Comparison of ENCODE assay signal across 18 mouse cellular contexts in the genomic region with DNA sequence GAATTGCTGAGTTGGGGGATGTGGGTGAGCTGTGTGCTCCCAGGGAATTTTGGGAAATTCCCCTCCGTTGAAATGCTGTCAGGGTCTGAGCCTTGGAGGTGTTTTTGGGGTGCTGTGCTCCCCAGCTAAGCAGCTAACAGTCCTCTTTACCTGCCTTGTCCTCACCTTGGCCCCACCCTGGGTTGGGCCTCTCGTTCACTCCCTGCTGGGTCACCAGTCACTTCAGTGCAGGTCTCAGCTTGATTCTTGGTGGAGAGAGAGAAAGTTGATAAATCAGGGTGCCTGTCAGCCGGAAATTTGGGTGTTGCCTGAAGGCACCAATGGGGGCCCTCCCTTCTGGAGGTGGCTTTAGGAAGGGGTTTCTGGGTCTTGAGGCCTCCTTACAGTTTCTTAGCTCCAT. TPM values are rescaled to one million over a fixed set of nuclear protein-coding genes. Genes with fewer than 3 reads are reported as not detected.
DNase-seq lines count a peak whose midpoint lies in the region; ATAC-seq and TF ChIP-seq lines count a peak whose summit lies in the region.
"Had no signal": no experiment of that assay in that cellular context is flagged by ENCODE, and none has a peak within 500 bp of the region (broad histone marks: within the 10 kb centered on the region; RNA-seq: fewer than 3 reads in every experiment).

No protein-coding gene starts in this region.

- H3K36me3 ChIP-seq in heart, postnatal 0 days (replicated peaks; ENCODE audit: control insufficient read depth, insufficient read depth, low read length), result no peaks in the 10 kb centered on the region
- no peaks in the 10 kb centered on the region for H3K36me3 ChIP-seq in lung, embryonic 16.5 days (ENCODE audit: control insufficient read depth, insufficient read depth, low read length)
- H3K36me3 ChIP-seq in limb, embryonic 15.5 days, result no peaks in the 10 kb centered on the region
- no peaks in the 10 kb centered on the region for H3K36me3 ChIP-seq in kidney, embryonic 14.5 days (ENCODE audit: control insufficient read depth, insufficient read depth, low read length)
- H3K36me3 ChIP-seq: heart, embryonic 13.5 days; liver, embryonic 13.5 days; midbrain, embryonic 13.5 days had no signal

- TF ChIP-seq EP300 in heart, postnatal 0 days (IDR thresholded peaks at IDR 0.05; ENCODE audit: low read depth), result no peak

- H3K27ac ChIP-seq in heart, postnatal 0 days (ENCODE audit: low read depth), result peak overlapping the region; percentile 53; the same call in 1 of the 2 replicates
- peak overlapping the region; percentile 55 for H3K27ac ChIP-seq in lung, embryonic 16.5 days (ENCODE audit: low read length)
- peak overlapping the region; percentile 81 for H3K27ac ChIP-seq in limb, embryonic 15.5 days
- no peak overlapping the region for H3K27ac ChIP-seq in kidney, embryonic 14.5 days (ENCODE audit: low read depth, low read length)
- H3K27ac ChIP-seq: forebrain, embryonic 10.5 days; hindbrain, embryonic 14.5 days; liver, embryonic 13.5 days; midbrain, embryonic 13.5 days had no signal

- no peak for TF ChIP-seq CTCF in heart, postnatal 0 days (IDR thresholded peaks at IDR 0.05; ENCODE audit: low read depth)

- no peaks in the 10 kb centered on the region for H3K27me3 ChIP-seq in heart, postnatal 0 days (ENCODE audit: control insufficient read depth, insufficient read depth, low read length)
- no peaks in the 10 kb centered on the region for H3K27me3 ChIP-seq in lung, embryonic 16.5 days (ENCODE audit: control insufficient read depth, insufficient read depth, low read depth, low read length)
- H3K27me3 ChIP-seq in limb, embryonic 15.5 days, result no peaks in the 10 kb centered on the region
- no peaks in the 10 kb centered on the region for H3K27me3 ChIP-seq in kidney, embryonic 14.5 days (ENCODE audit: control insufficient read depth, insufficient read depth, low read length)
- H3K27me3 ChIP-seq: heart, embryonic 13.5 days; liver, embryonic 13.5 days; midbrain, embryonic 13.5 days had no signal

- ATAC-seq in heart, postnatal 0 days (ENCODE audit: insufficient read depth, low read depth), result no peak
- no peak for ATAC-seq in lung, embryonic 16.5 days (ENCODE audit: low read depth)
- no peak for ATAC-seq in limb, embryonic 15.5 days (ENCODE audit: insufficient number of reproducible peaks, low FRiP score, low TSS enrichment, low read depth)
- ATAC-seq in kidney, embryonic 14.5 days (ENCODE audit: low FRiP score, low TSS enrichment), result no peak
- ATAC-seq: forebrain, postnatal 0 days; inflammation-experienced regulatory T-cells, adult 6 months; midbrain, embryonic 13.5 days had no signal

- H3K9me3 ChIP-seq in heart, postnatal 0 days (replicated peaks; ENCODE audit: control insufficient read depth, low read length), result no peaks in the 10 kb centered on the region
- no peaks in the 10 kb centered on the region for H3K9me3 ChIP-seq in lung, embryonic 16.5 days (ENCODE audit: control insufficient read depth, low read length)
- H3K9me3 ChIP-seq in limb, embryonic 15.5 days, result no peaks in the 10 kb centered on the region
- H3K9me3 ChIP-seq in kidney, embryonic 14.5 days (ENCODE audit: control insufficient read depth, low read length), result no peaks in the 10 kb centered on the region
- H3K9me3 ChIP-seq: forebrain, embryonic 10.5 days; heart, embryonic 13.5 days; liver, embryonic 13.5 days; midbrain, embryonic 13.5 days had no signal

- 84% methylated on average over 3 of the region's 3 CpGs for WGBS in heart, postnatal 0 days
- 72% methylated on average over 3 of the region's 3 CpGs for WGBS in lung, embryonic 16.5 days
- 52% methylated on average over 3 of the region's 3 CpGs for WGBS in limb, embryonic 15.5 days
- WGBS in kidney, embryonic 14.5 days, result 65% methylated on average over 3 of the region's 3 CpGs

- no peak overlapping the region for H3K9ac ChIP-seq in heart, postnatal 0 days (replicated peaks; ENCODE audit: low read depth, low read length)
- no peak overlapping the region for H3K9ac ChIP-seq in lung, embryonic 16.5 days (ENCODE audit: low read length)
- no peak overlapping the region for H3K9ac ChIP-seq in limb, embryonic 15.5 days
- H3K9ac ChIP-seq in kidney, embryonic 14.5 days (ENCODE audit: low read depth, low read length), result no peak overlapping the region
- H3K9ac ChIP-seq: forebrain, postnatal 0 days; heart, embryonic 13.5 days; hindbrain, embryonic 14.5 days; liver, embryonic 13.5 days; midbrain, embryonic 13.5 days had no signal

- H3K4me2 ChIP-seq in heart, postnatal 0 days (ENCODE audit: low read depth, low read length), result no peak overlapping the region
- no peak overlapping the region for H3K4me2 ChIP-seq in lung, embryonic 16.5 days (ENCODE audit: low read depth, low read length)
- no peak overlapping the region for H3K4me2 ChIP-seq in limb, embryonic 15.5 days
- H3K4me2 ChIP-seq in kidney, embryonic 14.5 days (replicated peaks; ENCODE audit: low read depth, low read length), result no peak overlapping the region
- H3K4me2 ChIP-seq: heart, embryonic 13.5 days; hindbrain, embryonic 14.5 days; liver, embryonic 13.5 days; midbrain, embryonic 13.5 days had no signal

- no peak for DNase-seq in heart, postnatal 0 days (ENCODE audit: low spot score)
- no peak for DNase-seq in heart, postnatal 10 days
- no peak for DNase-seq in lung, postnatal 36 days
- no peak for DNase-seq in layer of hippocampus, adult 18-20 months (ENCODE audit: low spot score in 2 of 2)
- DNase-seq: embryo, embryonic 11 days; forebrain, postnatal 0 days; layer of hippocampus, postnatal 36 days; liver, embryonic 13.5 days; thymus, postnatal 36 days had no signal

- no peak overlapping the region for H3K4me3 ChIP-seq in heart, postnatal 0 days (ENCODE audit: low read depth, low read length)
- no peak overlapping the region for H3K4me3 ChIP-seq in lung, embryonic 16.5 days (ENCODE audit: low read length)
- no peak overlapping the region for H3K4me3 ChIP-seq in limb, embryonic 15.5 days
- H3K4me3 ChIP-seq in kidney, embryonic 14.5 days (ENCODE audit: low read length), result no peak overlapping the region
- H3K4me3 ChIP-seq: forebrain, embryonic 10.5 days; heart, adult 2 months; heart, embryonic 13.5 days; liver, embryonic 13.5 days; midbrain, embryonic 13.5 days had no signal

- peaks cover 6% of the 10 kb centered on the region; the same call in 1 of the 2 replicates for H3K4me1 ChIP-seq in heart, postnatal 0 days (ENCODE audit: control insufficient read depth, insufficient read depth)
- peaks cover 59% of the 10 kb centered on the region for H3K4me1 ChIP-seq in lung, embryonic 16.5 days (replicated peaks; ENCODE audit: control insufficient read depth, insufficient read depth, low read length)
- H3K4me1 ChIP-seq in limb, embryonic 15.5 days, result peaks cover 92% of the 10 kb centered on the region
- peaks cover 18% of the 10 kb centered on the region for H3K4me1 ChIP-seq in kidney, embryonic 14.5 days (ENCODE audit: control insufficient read depth, insufficient read depth, low read length)

- intact Hi-C loops in heart, postnatal 10 days (cut with DNase I), result loop anchor here (5.0 kb wide), 1 partner anchor 80 kb away; no protein-coding TSS in a partner anchor

RNA-seq across cellular contexts. Expression of gene Sdc1, which starts 11.4 kb away (rescaled TPM):
- 30.4 and 39.8 TPM in 2 replicates for total RNA-seq in heart, postnatal 0 days (2014; rRNA removed; ENCODE audit: low replicate concordance)
- polyA plus RNA-seq in heart, postnatal 0 days (2015; fragmentation: Nextera tagmentation; extraction: Ambion mirVana), result 22.4 and 22.5 TPM in 2 replicates
- total RNA-seq in heart, postnatal 10 days (2021), result 10 to 100 TPM; 19.2 to 21.0 TPM
- polyA plus RNA-seq in lung, embryonic 16.5 days (2015; fragmentation: Nextera tagmentation; extraction: Ambion mirVana), result 166 and 170 TPM in 2 replicates
- polyA plus RNA-seq in limb, embryonic 15.5 days (2015; fragmentation: Nextera tagmentation; extraction: Ambion mirVana), result 285 and 309 TPM in 2 replicates
- 41.9 and 57.3 TPM in 2 replicates for polyA plus RNA-seq in kidney, embryonic 14.5 days (2014; fragmentation: Nextera tagmentation; extraction: Ambion mirVana)
- 1 to 10 TPM in 1 of 2 experiments, under 1 TPM in 1; 0.67 to 1.0 TPM for total RNA-seq in layer of hippocampus, adult 18-20 months (2021)
